Mouse (Mus musculus) liver, embryonic 16.5 days (tissue): ENCODE results near the gene Trmt61a. TPM values are rescaled to one million over a fixed set of nuclear protein-coding genes. Genes with fewer than 3 reads are reported as not detected.
"Not testable (repeated sequence)": the region's sequence is repeated elsewhere in the genome, so short reads cannot be mapped to it uniquely, and the experiment has no call there.

Source experiments
- ATAC-seq: fragments of 200-750 bp; cut with Nextera tagmentation; 2 replicates; pipeline ENCODE4 v1.8.0; 2017; ENCODE audit warnings: low read depth, mild to moderate bottlenecking, moderate number of reproducible peaks, moderate library complexity
- H3K27ac ChIP-seq: fragments of 300-500 bp; sonication (generic); 2 replicates; pipeline ENCODE4 v1.5.1; 2014; ENCODE audit warnings: mild to moderate bottlenecking, low read length
- H3K27me3 ChIP-seq: fragments of 300-500 bp; sonication (generic); 2 replicates; pipeline ENCODE4 v1.6.1; 2014; ENCODE audit warnings: low read depth, low read length, mixed read lengths; ENCODE audit not compliant: control insufficient read depth, insufficient read depth
- H3K36me3 ChIP-seq: fragments of 300-500 bp; sonication (generic); 2 replicates; pipeline ENCODE4 v1.6.1; 2014; ENCODE audit warnings: mild to moderate bottlenecking; ENCODE audit not compliant: control insufficient read depth, insufficient read depth
- H3K4me1 ChIP-seq: fragments of 300-500 bp; sonication (generic); 2 replicates; pipeline ENCODE4 v1.6.1; 2014; ENCODE audit warnings: low read depth, low read length, mixed read lengths; ENCODE audit not compliant: control insufficient read depth
- H3K4me2 ChIP-seq: fragments of 300-500 bp; sonication (generic); 2 replicates; pipeline ENCODE4 v1.6.1; 2014; ENCODE audit warnings: low read depth, low read length, mixed read lengths
- H3K4me3 ChIP-seq: fragments of 300-500 bp; sonication (generic); 2 replicates; pipeline ENCODE4 v1.5.1; 2014; ENCODE audit warnings: low read depth, mild to moderate bottlenecking, low read length
- H3K9ac ChIP-seq: fragments of 300-500 bp; sonication (generic); 2 replicates; pipeline ENCODE4 v1.6.1; 2014; ENCODE audit warnings: low read depth, low read length
- H3K9me3 ChIP-seq: fragments of 300-500 bp; sonication (generic); replicated peaks from 2 replicates; pipeline ENCODE4 v1.6.1; 2016; ENCODE audit warnings: low read length; ENCODE audit not compliant: control insufficient read depth
- WGBS: fragments of 180-500 bp; shearing (Covaris S2); extraction: QIAGEN DNeasy Blood & Tissue Kit; methylation state at CpG from one replicate; pipeline ENCODE4 v1.1.7; 2014; ENCODE audit not compliant: insufficient replicate concordance; 5-methylcytosine and 5-hydroxymethylcytosine counted together
- polyA plus RNA-seq: library from polyadenylated mRNA; unstranded; fragments of >200 nt; fragmentation: Nextera tagmentation; extraction: Ambion mirVana; gene quantifications from 2 replicates; pipeline ENCODE4 v1.2.1, GENCODE M21; 2015

Gene Trmt61a
- polyA plus RNA-seq, 1 experiment from 2014 or later = 4.6 TPM

- peak within 1 kb of the TSS; percentile 60 for H3K27ac ChIP-seq
- peak; percentile 91 for ATAC-seq
- peak within 1 kb of the TSS; percentile 85 for H3K4me2 ChIP-seq
- no peaks in the 10 kb centered on the region for H3K27me3 ChIP-seq
- H3K4me1 ChIP-seq = peaks cover 11% of the 10 kb centered on the region
- no peaks in the 10 kb centered on the region for H3K9me3 ChIP-seq
- peaks cover 23% of the 10 kb centered on the region for H3K36me3 ChIP-seq
- peak within 1 kb of the TSS; percentile 89 for H3K4me3 ChIP-seq
- H3K9ac ChIP-seq = peak within 1 kb of the TSS; percentile 86
- under 1% methylated on average over 81 of the region's 86 CpGs for WGBS
These were observed 35.2 kb downstream of the Trmt61a start, which contains the start of the genes Bag5 and Apopt1 for GRCm38 (mm10) chr12:111713004-111713651. Gene Bag5, minus strand, starts transcription at chr12:111713257. Gene Apopt1, plus strand, starts transcription at chr12:111713261.

- H3K27ac ChIP-seq, ATAC-seq, H3K9ac ChIP-seq, H3K9me3 ChIP-seq, H3K27me3 ChIP-seq: not testable (repeated sequence)
- 56% methylated on average over 6 of the region's 6 CpGs for WGBS
- Histone ChIP-seq H3K4me3 (peak overlapping the region; percentile 89), H3K36me3 (peaks cover 21% of the 10 kb centered on the region), H3K4me2 (peak overlapping the region; percentile 85), H3K4me1 (peaks cover 11% of the 10 kb centered on the region)
These were observed 36.0 kb downstream of the Trmt61a start for GRCm38 (mm10) chr12:111713880-111714279.

DNA sequence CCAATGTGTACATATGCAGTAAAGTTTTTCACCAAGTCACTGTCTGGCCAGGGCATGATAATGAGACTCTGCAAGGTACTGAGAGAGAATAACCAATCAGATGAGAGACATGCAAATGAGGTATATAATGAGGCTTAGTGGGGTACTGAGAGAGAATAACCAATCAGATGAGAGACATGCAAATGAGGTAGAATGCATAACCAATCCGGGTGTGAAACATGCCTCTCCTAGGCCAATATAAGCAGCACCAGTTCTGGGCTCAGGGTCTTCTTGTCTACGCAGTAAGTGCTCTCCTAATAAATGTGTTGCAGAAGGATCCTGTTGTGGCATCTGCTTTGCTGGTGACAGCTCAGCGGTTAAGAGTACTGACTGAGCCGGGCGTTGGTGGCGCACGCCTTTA is 38.6 kb downstream of the Trmt61a start:
- ATAC-seq = no peak
- Histone ChIP-seq H3K4me2 (no peak overlapping the region), H3K27ac (no peak overlapping the region), H3K9me3 (no peaks in the 10 kb centered on the region), H3K27me3 (no peaks in the 10 kb centered on the region), H3K9ac (no peak overlapping the region), H3K4me3 (no peak overlapping the region), H3K36me3 (no peaks in the 10 kb centered on the region), H3K4me1 (peaks cover 10% of the 10 kb centered on the region)
- 90% methylated on average over 7 of the region's 7 CpGs for WGBS

- Histone ChIP-seq H3K4me3 (no peak overlapping the region), H3K4me2 (no peak overlapping the region), H3K4me1 (peaks cover 3% of the 10 kb centered on the region), H3K27ac (no peak overlapping the region), H3K9ac (no peak overlapping the region), H3K9me3 (no peaks in the 10 kb centered on the region), H3K27me3 (no peaks in the 10 kb centered on the region), H3K36me3 (peaks cover 2% of the 10 kb centered on the region; the same call in 1 of the 2 replicates)
- WGBS = 60% methylated on average over 8 of the region's 8 CpGs
- ATAC-seq = no peak
These were observed 40.8 kb downstream of the Trmt61a start for GRCm38 (mm10) chr12:111718656-111719055.

DNA sequence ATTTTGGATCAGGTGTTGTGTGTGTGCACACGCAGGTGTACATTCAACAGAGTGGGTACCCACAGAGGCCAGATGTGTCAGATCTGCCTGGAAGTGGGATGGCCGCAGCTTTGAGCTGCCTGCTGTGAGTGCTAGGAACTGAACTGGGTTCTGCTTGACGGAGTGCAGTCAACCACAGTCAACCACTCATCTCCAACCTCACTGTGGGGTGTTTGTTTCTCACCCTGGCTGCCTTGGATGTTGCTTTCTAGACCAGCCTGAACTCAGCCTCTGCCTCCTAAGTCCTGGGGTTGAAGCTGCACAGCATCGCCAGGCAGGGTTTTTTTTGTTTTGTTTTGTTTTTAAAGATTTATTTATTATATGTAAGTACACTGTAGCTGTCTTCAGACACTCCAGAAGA is 42.3 kb downstream of the Trmt61a start:
- Histone ChIP-seq H3K9me3 (no peaks in the 10 kb centered on the region), H3K9ac (no peak overlapping the region), H3K36me3 (peaks cover 4% of the 10 kb centered on the region; the same call in 1 of the 2 replicates), H3K27me3 (no peaks in the 10 kb centered on the region), H3K4me1 (no peaks in the 10 kb centered on the region; the same call in 1 of the 2 replicates), H3K4me2 (no peak overlapping the region), H3K4me3 (no peak overlapping the region), H3K27ac (no peak overlapping the region)
- ATAC-seq = no peak
- 73% methylated on average over 4 of the region's 4 CpGs for WGBS

DNA sequence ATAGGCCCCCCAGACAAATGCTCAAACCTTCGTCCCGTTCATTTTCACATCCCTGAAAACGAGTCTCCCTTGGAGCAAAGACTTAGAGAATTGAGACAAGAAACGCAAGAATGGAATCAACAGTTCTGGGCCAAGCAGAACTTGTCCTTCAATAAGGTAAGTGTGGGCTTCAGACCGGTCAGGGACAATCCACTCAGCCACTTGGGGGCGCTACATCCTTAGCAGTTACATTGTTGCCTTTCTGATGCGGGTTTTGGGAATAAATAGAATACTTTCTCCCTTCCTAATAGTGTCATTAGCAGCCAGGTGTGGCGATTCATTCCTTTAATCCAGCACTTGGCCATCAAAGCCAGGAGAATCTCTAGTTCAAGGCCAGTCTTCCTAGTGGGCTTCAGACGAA is 44.7 kb downstream of the Trmt61a start:
- Histone ChIP-seq H3K36me3 (peaks cover 4% of the 10 kb centered on the region; the same call in 1 of the 2 replicates), H3K4me1 (no peaks in the 10 kb centered on the region; the same call in 1 of the 2 replicates), H3K9ac (no peak overlapping the region), H3K27me3 (no peaks in the 10 kb centered on the region), H3K27ac (no peak overlapping the region), H3K4me3 (no peak overlapping the region), H3K4me2 (no peak overlapping the region), H3K9me3 (no peaks in the 10 kb centered on the region)
- 61% methylated on average over 9 of the region's 9 CpGs for WGBS
- no peak for ATAC-seq

- Histone ChIP-seq H3K27ac (no peak overlapping the region), H3K4me3 (no peak overlapping the region), H3K27me3 (no peaks in the 10 kb centered on the region), H3K4me2 (no peak overlapping the region), H3K4me1 (no peaks in the 10 kb centered on the region; the same call in 1 of the 2 replicates), H3K9ac (no peak overlapping the region), H3K9me3 (no peaks in the 10 kb centered on the region), H3K36me3 (peaks cover 4% of the 10 kb centered on the region; the same call in 1 of the 2 replicates)
- no peak for ATAC-seq
- 64% methylated on average over 6 of the region's 6 CpGs for WGBS
These were observed 46.9 kb downstream of the Trmt61a start for GRCm38 (mm10) chr12:111724638-111725337.

- ATAC-seq = no peak
- WGBS = 68% methylated on average over 12 of the region's 12 CpGs
- Histone ChIP-seq H3K9me3 (no peaks in the 10 kb centered on the region), H3K9ac (no peak overlapping the region), H3K4me3 (no peak overlapping the region), H3K4me1 (no peaks in the 10 kb centered on the region; the same call in 1 of the 2 replicates), H3K4me2 (no peak overlapping the region), H3K27ac (no peak overlapping the region), H3K27me3 (no peaks in the 10 kb centered on the region), H3K36me3 (peaks cover 4% of the 10 kb centered on the region; the same call in 1 of the 2 replicates)
These were observed 47.6 kb downstream of the Trmt61a start for GRCm38 (mm10) chr12:111725338-111726121.
